9 mouse cellular contexts compared by ENCODE assay signal in the genomic region with DNA sequence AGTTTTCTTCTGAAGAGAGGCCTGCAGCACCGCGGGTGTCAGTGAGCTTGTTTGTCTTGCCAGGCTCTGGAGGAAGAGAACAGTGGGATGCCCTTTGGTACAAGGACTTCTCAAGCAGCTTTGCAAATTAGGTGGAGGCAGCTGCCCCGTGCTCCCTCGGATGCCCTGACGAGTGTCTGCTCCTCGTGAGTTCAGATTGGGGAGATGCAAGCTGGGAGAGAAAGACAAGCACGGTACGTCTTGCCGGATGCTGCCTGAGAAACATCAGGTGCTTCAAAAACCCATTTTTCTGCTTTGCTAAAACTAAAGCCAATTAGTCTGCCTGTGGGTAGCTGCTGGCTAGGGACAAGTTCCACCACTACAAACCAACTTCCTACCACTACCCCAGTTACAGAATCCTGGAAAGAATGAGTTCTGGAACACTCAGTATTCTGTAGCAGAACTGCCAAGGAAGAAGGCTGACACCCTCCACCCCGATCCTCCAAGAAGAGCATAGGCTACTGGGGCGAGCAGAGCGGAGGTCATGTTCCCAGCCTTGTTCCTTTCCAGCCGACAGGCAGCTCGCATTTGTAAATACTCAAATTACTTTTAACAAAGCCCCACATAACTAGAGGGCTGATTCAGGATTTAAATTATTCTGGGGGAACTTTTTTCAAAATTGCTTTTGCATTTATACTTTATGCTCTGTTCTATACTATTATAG.
A peak's percentile ranks its signal among the peaks of the same experiment; 100 is the strongest.
DNase-seq lines count a peak whose midpoint lies in the region; ATAC-seq and TF ChIP-seq lines count a peak whose summit lies in the region.
"Had no signal": no experiment of that assay in that cellular context is flagged by ENCODE, and none has a peak within 500 bp of the region (broad histone marks: within the 10 kb centered on the region; RNA-seq: fewer than 3 reads in every experiment).

No protein-coding gene starts in this region.

- no peak for TF ChIP-seq CTCF in cerebellum, adult 2 months (IDR thresholded peaks at IDR 0.05; ENCODE audit: borderline replicate concordance, insufficient read depth, low read depth, low read length)

- no peaks in the 10 kb centered on the region for H3K36me3 ChIP-seq in kidney, embryonic 15.5 days
- H3K36me3 ChIP-seq in forebrain, embryonic 13.5 days (ENCODE audit: poor library complexity, severe bottlenecking), result no peaks in the 10 kb centered on the region
- no peaks in the 10 kb centered on the region for H3K36me3 ChIP-seq in midbrain, embryonic 14.5 days (ENCODE audit: control insufficient read depth, insufficient read depth, low read length)

- DNase-seq in kidney, postnatal 10 days, result no peak
- DNase-seq in cerebellum, adult 2 months, result peak; percentile 68 to 71
- DNase-seq in midbrain, embryonic 14.5 days, result no peak
- no peak for DNase-seq in thymus, postnatal 25 days
- no peak for DNase-seq in gastrocnemius, postnatal 4 days (ENCODE audit: low spot score in 2 of 2)
- no peak for DNase-seq in ovary, adult 18-20 months (ENCODE audit: low spot score)
- DNase-seq: lung, postnatal 10 days had no signal

- TF ChIP-seq POLR2A in cerebellum, adult 2 months (IDR thresholded peaks at IDR 0.05; ENCODE audit: borderline replicate concordance, insufficient read depth, low read length), result no peak

- no peak overlapping the region for H3K9ac ChIP-seq in kidney, embryonic 15.5 days
- peak overlapping the region; percentile 30; the same call in 1 of the 2 replicates for H3K9ac ChIP-seq in forebrain, embryonic 13.5 days
- H3K9ac ChIP-seq in midbrain, embryonic 14.5 days (replicated peaks; ENCODE audit: low read length), result no peak overlapping the region

- H3K9me3 ChIP-seq in kidney, embryonic 15.5 days (replicated peaks), result no peaks in the 10 kb centered on the region
- peaks cover 6% of the 10 kb centered on the region; the same call in 1 of the 2 replicates for H3K9me3 ChIP-seq in forebrain, embryonic 13.5 days (replicated peaks)
- H3K9me3 ChIP-seq in midbrain, embryonic 14.5 days (ENCODE audit: control insufficient read depth, low read length), result no peaks in the 10 kb centered on the region

- 0 out of 2 replicates have a peak, but pooled peaks cover 8% of the 10 kb centered on the region for H3K27me3 ChIP-seq in kidney, embryonic 15.5 days
- no peaks in the 10 kb centered on the region for H3K27me3 ChIP-seq in cerebellum, adult 2 months (ENCODE audit: control insufficient read depth, insufficient read depth, low read length)
- H3K27me3 ChIP-seq in forebrain, embryonic 13.5 days, result no peaks in the 10 kb centered on the region; the same call in 1 of the 2 replicates
- H3K27me3 ChIP-seq in midbrain, embryonic 14.5 days (ENCODE audit: control insufficient read depth, insufficient read depth, low read length), result no peaks in the 10 kb centered on the region

- H3K27ac ChIP-seq in kidney, embryonic 15.5 days, result no peak overlapping the region
- peak overlapping the region; percentile 3; the same call in 1 of the 2 replicates for H3K27ac ChIP-seq in cerebellum, adult 2 months (ENCODE audit: insufficient read depth, low read length)
- H3K27ac ChIP-seq in forebrain, embryonic 13.5 days, result no peak overlapping the region
- H3K27ac ChIP-seq in midbrain, embryonic 14.5 days (replicated peaks; ENCODE audit: low read depth, low read length), result no peak overlapping the region

- H3K4me1 ChIP-seq in kidney, embryonic 15.5 days, result peaks cover 6% of the 10 kb centered on the region; the same call in 1 of the 2 replicates
- H3K4me1 ChIP-seq in cerebellum, adult 2 months (ENCODE audit: control insufficient read depth, insufficient read depth, low read length), result peaks cover 16% of the 10 kb centered on the region
- peaks cover 35% of the 10 kb centered on the region for H3K4me1 ChIP-seq in forebrain, embryonic 13.5 days
- peaks cover 7% of the 10 kb centered on the region; the same call in 1 of the 2 replicates for H3K4me1 ChIP-seq in midbrain, embryonic 14.5 days (ENCODE audit: control insufficient read depth, insufficient read depth, low read length)

- WGBS in kidney, embryonic 15.5 days, result 13% methylated on average over 14 of the region's 14 CpGs
- WGBS in cerebellum, adult 2 months, result 24% methylated on average over 14 of the region's 14 CpGs
- 4% methylated on average over 14 of the region's 14 CpGs for WGBS in forebrain, embryonic 13.5 days
- 6% methylated on average over 14 of the region's 14 CpGs for WGBS in midbrain, embryonic 14.5 days

- peak overlapping the region; percentile 34 for H3K4me2 ChIP-seq in kidney, embryonic 15.5 days
- H3K4me2 ChIP-seq in forebrain, embryonic 13.5 days, result peak overlapping the region; percentile 27
- H3K4me2 ChIP-seq in midbrain, embryonic 14.5 days (ENCODE audit: low read length), result 0 out of 2 replicates have a peak overlapping the region, but pooled peaks have one; percentile 19

- no peak for ATAC-seq in kidney, embryonic 15.5 days (replicated peaks; ENCODE audit: low FRiP score)
- no peak for ATAC-seq in forebrain, embryonic 13.5 days
- ATAC-seq in midbrain, embryonic 14.5 days (ENCODE audit: low FRiP score, low TSS enrichment), result no peak

- no peak overlapping the region for H3K4me3 ChIP-seq in kidney, embryonic 15.5 days (replicated peaks)
- H3K4me3 ChIP-seq in cerebellum, adult 2 months (replicated peaks; ENCODE audit: insufficient read depth, low read depth, low read length), result no peak overlapping the region
- H3K4me3 ChIP-seq in forebrain, embryonic 13.5 days, result no peak overlapping the region
- H3K4me3 ChIP-seq in midbrain, embryonic 14.5 days (replicated peaks; ENCODE audit: low read depth, low read length), result no peak overlapping the region

Comparison
In these comparisons a context has a peak if more than half of its experiments do, and no peak if none do; other contexts are left out.
1. DNase-seq: peak in cerebellum, adult 2 months (2 of 2); none in kidney, postnatal 10 days (single experiment), midbrain, embryonic 14.5 days (single experiment), thymus, postnatal 25 days (single experiment), gastrocnemius, postnatal 4 days (0 of 2) and ovary, adult 18-20 months (single experiment).
2. Peak in every context shown above with its lines, with median percentiles within 50 percentile points of each other: H3K4me2 ChIP-seq.